Mouse (Mus musculus) CH12.LX (cell line): Measurements from ENCODE around the gene Dtymk. TPM values are rescaled to one million over a fixed set of nuclear protein-coding genes. Genes with fewer than 3 reads are reported as not detected.

Experiments
- DNase-seq: peaks from one replicate; pipeline ENCODE4 v3.0.0-alpha.2; 2013; ENCODE audit errors: extremely low read depth
- H3K27ac ChIP-seq: 2 replicates; pipeline ENCODE4 v1.5.1; 2012; ENCODE audit warnings: low read depth, mild to moderate bottlenecking, control low read depth, moderate library complexity; ENCODE audit not compliant: insufficient read depth
- H3K27me3 ChIP-seq: replicated peaks from 2 replicates; pipeline ENCODE3; 2012; ENCODE audit warnings: inconsistent platforms
- H3K36me3 ChIP-seq, 2 experiments: replicated peaks in 1 of 2; 2 replicates each; pipeline versions ENCODE3 to v1.6.1; 2012; ENCODE audit warnings: inconsistent platforms in 1 of 2, low read length in 1 of 2, mild to moderate bottlenecking in 1 of 2, mixed read lengths in 1 of 2, moderate library complexity in 1 of 2; ENCODE audit not compliant: control insufficient read depth in 1 of 2, insufficient read depth in 1 of 2
- H3K4me1 ChIP-seq, 2 experiments: 2 replicates each; pipeline ENCODE4 v1.6.1; 2012; ENCODE audit warnings: inconsistent platforms in 1 of 2, moderate library complexity in 1 of 2; ENCODE audit not compliant: insufficient read depth in 2 of 2, control insufficient read depth in 1 of 2
- H3K4me2 ChIP-seq: 2 replicates; pipeline ENCODE4 v1.6.1; 2012; ENCODE audit warnings: low read depth, mild to moderate bottlenecking, control low read depth; ENCODE audit not compliant: poor library complexity, insufficient read depth, severe bottlenecking
- H3K4me3 ChIP-seq, 3 experiments: fragments of 150-350 bp in 1 of 3; sonication (generic) in 1 of 3; replicated peaks in 1 of 3; 2 replicates each; pipeline versions ENCODE3 to v1.5.1; 2011 to 2012; ENCODE audit warnings: low read depth in 2 of 3, low read length in 2 of 3, mild to moderate bottlenecking in 2 of 3, moderate library complexity in 2 of 3, control low read depth in 1 of 3, improper control_type of control experiment in 1 of 3, inconsistent platforms in 1 of 3, mixed read lengths in 1 of 3; ENCODE audit not compliant: poor library complexity in 1 of 3
- H3K79me2 ChIP-seq: replicated peaks from 2 replicates; pipeline ENCODE4 v1.6.1; 2012; ENCODE audit warnings: mild to moderate bottlenecking, moderate library complexity; ENCODE audit not compliant: control insufficient read depth, poor library complexity, insufficient read depth, severe bottlenecking; ENCODE audit errors: extremely low read depth
- H3K9ac ChIP-seq: 2 replicates; pipeline ENCODE4 v1.6.1; 2012; ENCODE audit warnings: low read depth, mild to moderate bottlenecking, control low read depth, moderate library complexity; ENCODE audit not compliant: insufficient read depth
- H3K9me3 ChIP-seq: replicated peaks from 2 replicates; pipeline ENCODE3; 2012; ENCODE audit warnings: low read length, inconsistent platforms, mixed read lengths
- CHD2 ChIP-seq: IDR thresholded peaks from 2 replicates; pipeline ENCODE4 v1.6.1; 2011; ENCODE audit warnings: low read length, improper control_type of control experiment
- CTCF ChIP-seq, 2 experiments: IDR thresholded peaks in 1 of 2; conservative IDR thresholded peaks in 1 of 2; 2 replicates each; pipeline ENCODE4 v1.5.1; 2011 to 2012; ENCODE audit warnings: low read depth in 2 of 2, low read length in 2 of 2, improper control_type of control experiment in 1 of 2, inconsistent platforms in 1 of 2, mild to moderate bottlenecking in 1 of 2, moderate library complexity in 1 of 2
- E2F4 ChIP-seq: IDR thresholded peaks from 2 replicates; pipeline ENCODE4 v1.6.1; 2011; ENCODE audit warnings: low read depth, low read length, improper control_type of control experiment; ENCODE audit not compliant: insufficient replicate concordance
- ELF1 ChIP-seq: IDR thresholded peaks from 2 replicates; pipeline ENCODE4 v1.6.1; 2014; ENCODE audit warnings: low read depth, mild to moderate bottlenecking, inconsistent platforms, low read length, improper control_type of control experiment
- EP300 ChIP-seq: IDR thresholded peaks from 2 replicates; pipeline ENCODE4 v1.6.1; 2011; ENCODE audit warnings: low read length, improper control_type of control experiment
- HCFC1 ChIP-seq: IDR thresholded peaks from 2 replicates; pipeline ENCODE4 v1.6.1; 2012; ENCODE audit warnings: low read depth, mild to moderate bottlenecking, inconsistent platforms, low read length, improper control_type of control experiment
- IRF4 ChIP-seq: IDR thresholded peaks from 2 replicates; pipeline ENCODE4 v1.6.1; 2014; ENCODE audit warnings: low read depth, mild to moderate bottlenecking, inconsistent platforms, low read length, improper control_type of control experiment
- JUN ChIP-seq: IDR thresholded peaks from 2 replicates; pipeline ENCODE4 v1.6.1; 2011; ENCODE audit warnings: low read depth, mild to moderate bottlenecking, low read length, improper control_type of control experiment, moderate library complexity; ENCODE audit not compliant: insufficient read depth
- JUND ChIP-seq: conservative IDR thresholded peaks from 2 replicates; pipeline ENCODE4 v1.6.1; 2011; ENCODE audit warnings: low read depth, low read length, improper control_type of control experiment
- KAT2A ChIP-seq: IDR thresholded peaks from 2 replicates; pipeline ENCODE4 v1.6.1; 2012; ENCODE audit warnings: low read length, improper control_type of control experiment, inconsistent platforms; ENCODE audit not compliant: insufficient replicate concordance
- MAFK ChIP-seq: IDR thresholded peaks from 2 replicates; pipeline ENCODE4 v1.6.1; 2011; ENCODE audit warnings: low read length, improper control_type of control experiment; ENCODE audit not compliant: insufficient replicate concordance
- MAX ChIP-seq: IDR thresholded peaks from 2 replicates; pipeline ENCODE4 v1.6.1; 2011; ENCODE audit warnings: low read length, improper control_type of control experiment
- MAZ ChIP-seq: IDR thresholded peaks from 2 replicates; pipeline ENCODE4 v1.6.1; 2012; ENCODE audit warnings: low read depth, mild to moderate bottlenecking, inconsistent platforms, low read length, improper control_type of control experiment, moderate library complexity
- MEF2A ChIP-seq: IDR thresholded peaks from 2 replicates; pipeline ENCODE4 v1.6.1; 2014; ENCODE audit warnings: low read depth, mild to moderate bottlenecking, inconsistent platforms, low read length, improper control_type of control experiment, borderline replicate concordance
- MXI1 ChIP-seq: IDR thresholded peaks from 2 replicates; pipeline ENCODE4 v1.6.1; 2011; ENCODE audit warnings: mild to moderate bottlenecking, low read depth, low read length, improper control_type of control experiment
- MYC ChIP-seq: IDR thresholded peaks from 2 replicates; pipeline ENCODE4 v1.6.1; 2011; ENCODE audit warnings: low read depth, mild to moderate bottlenecking, improper control_type of control experiment, low read length
- NELFE ChIP-seq: IDR thresholded peaks from 2 replicates; pipeline ENCODE4 v1.6.1; 2011; ENCODE audit warnings: low read depth, low read length, improper control_type of control experiment
- PAX5 ChIP-seq: IDR thresholded peaks from 2 replicates; pipeline ENCODE4 v1.6.1; 2012; ENCODE audit warnings: low read length, inconsistent platforms, mixed read lengths
- POLR2A ChIP-seq: IDR thresholded peaks from 2 replicates; pipeline ENCODE4 v1.6.1; 2011; ENCODE audit warnings: low read depth, mild to moderate bottlenecking, improper control_type of control experiment, low read length
- POLR2AphosphoS2 ChIP-seq: IDR thresholded peaks from 2 replicates; pipeline ENCODE4 v1.6.1; 2011; ENCODE audit warnings: low read depth, low read length, improper control_type of control experiment
- RAD21 ChIP-seq: IDR thresholded peaks from 2 replicates; pipeline ENCODE4 v1.6.1; 2011; ENCODE audit warnings: low read depth, mild to moderate bottlenecking, low read length, improper control_type of control experiment, moderate library complexity
- RCOR1 ChIP-seq: conservative IDR thresholded peaks from 2 replicates; pipeline ENCODE4 v1.6.1; 2012; ENCODE audit warnings: low read depth, mild to moderate bottlenecking, inconsistent platforms, low read length, improper control_type of control experiment
- SIN3A ChIP-seq: IDR thresholded peaks from 2 replicates; pipeline ENCODE4 v1.6.1; 2012; ENCODE audit warnings: low read length, improper control_type of control experiment, inconsistent platforms
- SMC3 ChIP-seq: IDR thresholded peaks from 2 replicates; pipeline ENCODE4 v1.6.1; 2011; ENCODE audit warnings: low read depth, low read length, improper control_type of control experiment
- TBP ChIP-seq: conservative IDR thresholded peaks from 2 replicates; pipeline ENCODE4 v1.6.1; 2011; ENCODE audit warnings: low read depth, low read length, improper control_type of control experiment
- TCF12 ChIP-seq: IDR thresholded peaks from 2 replicates; pipeline ENCODE4 v1.6.1; 2014; ENCODE audit warnings: low read depth, mild to moderate bottlenecking, inconsistent platforms, low read length, improper control_type of control experiment
- UBTF ChIP-seq: IDR thresholded peaks from 2 replicates; pipeline ENCODE4 v1.6.1; 2012; ENCODE audit warnings: low read depth, mild to moderate bottlenecking, inconsistent platforms, low read length, improper control_type of control experiment, moderate library complexity
- ZC3H11A ChIP-seq: IDR thresholded peaks from 2 replicates; pipeline ENCODE4 v1.6.1; 2012; ENCODE audit warnings: low read depth, mild to moderate bottlenecking, inconsistent platforms, low read length, improper control_type of control experiment
- ZKSCAN1 ChIP-seq: IDR thresholded peaks from 2 replicates; pipeline ENCODE4 v1.6.1; 2012; ENCODE audit warnings: low read depth, inconsistent platforms, low read length, improper control_type of control experiment, borderline replicate concordance
- ZMIZ1 ChIP-seq: IDR thresholded peaks from 2 replicates; pipeline ENCODE4 v1.6.1; 2012; ENCODE audit warnings: low read depth, mild to moderate bottlenecking, inconsistent platforms, low read length, improper control_type of control experiment
- ZNF384 ChIP-seq: IDR thresholded peaks from 2 replicates; pipeline ENCODE4 v1.6.1; 2012; ENCODE audit warnings: low read depth, low read length, improper control_type of control experiment, inconsistent platforms
- dilution Hi-C: fragments of 300-500 bp; cut with MboI; formaldehyde crosslinking; loops from 2 replicates; pipeline ENCODE4 v1.14.3; 2020; ENCODE audit warnings: low sequenced_read_pairs; ENCODE audit not compliant: extremely low pct_unique_long_range_greater_than_20kb, extremely low pct_ligation_motif_present
- in situ Hi-C: fragments of 300-500 bp; cut with MboI; formaldehyde crosslinking; loops from 3 replicates; pipeline ENCODE4 v1.14.3; 2019; ENCODE audit warnings: low sequenced_read_pairs, low pct_ligation_motif_present, low pct_unique_long_range_greater_than_20kb, mixed read lengths
- polyA plus RNA-seq: library from polyadenylated mRNA; unstranded; fragments of >175 nt; gene quantifications from 2 replicates; pipeline ENCODE4 v1.2.1, GENCODE M21; 2012; ENCODE audit warnings: low read depth; ENCODE audit not compliant: insufficient read length
- total RNA-seq, 2 experiments: library from RNA; depleted of rRNA; stranded (reverse); fragments of 300-350 nt in 1 of 2; fragments of >200 nt in 1 of 2; gene quantifications; 2 replicates each; pipeline ENCODE4 v1.2.3; 2012 to 2014

Dtymk gene
- total and polyA plus RNA-seq, 3 experiments: 168 to 286 (median 196) TPM

DNA sequence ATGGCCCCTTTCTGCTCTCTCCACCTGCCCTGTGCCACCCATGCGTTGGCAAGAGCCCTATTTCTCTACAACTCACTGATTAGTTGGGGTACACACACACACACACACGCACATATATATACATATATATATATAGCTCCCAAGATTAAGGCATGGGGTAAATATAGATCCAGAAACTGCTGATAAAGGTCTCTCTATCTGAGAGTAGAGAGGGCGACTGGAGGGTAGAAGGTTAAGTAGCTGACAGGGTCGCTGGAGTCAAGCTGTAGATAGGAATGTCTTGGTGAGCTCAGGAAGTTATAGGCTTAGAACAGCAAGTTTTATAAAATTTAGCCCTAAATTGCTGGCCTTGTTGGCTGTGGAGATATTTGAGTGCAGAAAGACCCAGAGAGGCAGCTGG is 3.1 kb upstream of the Dtymk start:
- DNase-seq: no peak
- Histone ChIP-seq H3K4me3 (peak overlapping the region; percentile 62 to 80 (median 73)), H3K9me3 (no peaks in the 10 kb centered on the region), H3K27me3 (no peaks in the 10 kb centered on the region), H3K9ac (peak overlapping the region; percentile 20), H3K36me3 (peaks cover 30 to 48% of the 10 kb centered on the region in 2 experiments), H3K4me2 (peak overlapping the region; percentile 98), H3K79me2 (peaks cover 25% of the 10 kb centered on the region), H3K4me1 (peaks cover 12 to 30% of the 10 kb centered on the region in 2 experiments; a peak in 3 of 4 replicates), H3K27ac (no peak overlapping the region)
- in situ Hi-C loops (no loop called here), dilution Hi-C loops (no loop called here)
- no peak for TF ChIP-seq HCFC1
- no peak for TF ChIP-seq UBTF
- TF ChIP-seq EP300: no peak
- no peak for TF ChIP-seq POLR2A
- no peak for TF ChIP-seq MAZ
- no peak for TF ChIP-seq IRF4

DNA sequence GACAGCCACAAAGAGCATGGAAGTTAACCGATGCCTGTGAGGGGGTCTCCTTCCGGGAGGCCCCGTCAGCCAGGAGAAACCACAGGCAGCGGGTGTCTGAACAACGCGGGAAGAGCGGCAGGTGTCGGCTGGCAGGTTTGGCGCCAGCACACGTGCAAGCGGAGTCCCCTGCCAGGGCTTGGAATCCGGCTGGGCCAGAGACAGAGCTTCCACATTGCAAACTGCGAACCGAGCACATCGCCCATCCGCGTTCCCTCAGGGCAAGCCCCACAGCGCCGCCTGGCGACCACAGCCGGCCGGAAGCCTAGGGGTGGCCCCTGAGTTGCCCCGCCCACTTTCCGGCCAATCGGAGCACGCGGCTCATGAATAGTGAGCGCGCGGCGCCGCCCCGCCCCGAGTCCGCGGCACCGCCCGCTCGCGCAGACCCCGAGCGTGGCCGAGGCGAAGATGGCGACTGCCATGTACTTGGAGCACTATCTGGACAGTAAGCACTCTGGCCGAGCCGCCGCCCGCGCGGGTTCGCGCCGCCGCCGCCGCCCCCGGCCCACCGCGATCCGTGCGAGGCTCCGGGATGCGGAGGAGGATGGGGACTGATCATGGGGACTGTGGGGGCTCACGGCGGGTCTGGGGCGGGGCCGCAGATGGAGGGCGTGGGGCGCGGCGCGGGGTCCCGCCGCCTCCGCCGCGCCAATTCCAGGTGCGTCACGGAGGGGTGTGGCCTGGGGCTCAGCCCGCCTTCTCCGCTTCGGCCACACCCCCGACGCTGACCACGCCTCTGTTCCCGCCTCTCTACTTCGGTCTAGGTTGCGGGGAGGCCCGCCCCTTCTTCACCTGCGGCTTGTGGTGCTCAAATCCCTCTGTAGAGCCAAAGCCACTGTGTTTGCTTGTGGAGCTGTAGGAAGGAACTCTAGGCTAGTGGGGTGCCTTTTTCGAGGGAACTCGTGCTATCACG is 2.1 kb upstream of the Dtymk start, which contains the start of gene Ing5:
TSS of gene Ing5 (plus strand) at position 410 of the 952 bp plus-strand sequence.
- Histone ChIP-seq H3K4me3 (peak within 1 kb of the TSS; percentile 62 to 80 (median 78)), H3K36me3 (peaks cover 31 to 51% of the 10 kb centered on the region in 2 experiments), H3K4me1 (peaks cover 12 to 39% of the 10 kb centered on the region in 2 experiments; a peak in 3 of 4 replicates), H3K27me3 (no peaks in the 10 kb centered on the region), H3K9ac (peak within 1 kb of the TSS; percentile 84), H3K4me2 (peak within 1 kb of the TSS; percentile 99), H3K9me3 (no peaks in the 10 kb centered on the region), H3K79me2 (peaks cover 30% of the 10 kb centered on the region), H3K27ac (peak within 1 kb of the TSS; percentile 76)
- dilution Hi-C loops (no loop called here), in situ Hi-C loops (no loop called here)
- DNase-seq: peak; percentile 95
- TF ChIP-seq RCOR1 (no peak), ZKSCAN1 (no peak), MEF2A (peak; percentile 42), MAX (peak; percentile 75), ZNF384 (no peak), TCF12 (peak; percentile 91), PAX5 (no peak), ELF1 (peak; percentile 86), NELFE (peak; percentile 72), JUN (no peak), KAT2A (0 out of 2 replicates have a peak, but pooled peaks have one; percentile 51), HCFC1 (peak; percentile 73), ZC3H11A (no peak), SIN3A (peak; percentile 83), TBP (peak; percentile 64; the same call in 1 of the 2 replicates), MXI1 (peak; percentile 98), SMC3 (peak; percentile 33; the same call in 1 of the 2 replicates), E2F4 (no peak), JUND (no peak), ZMIZ1 (peak; percentile 54; the same call in 1 of the 2 replicates), CHD2 (no peak; the same call in 1 of the 2 replicates), CTCF (conservative IDR thresholded peaks at IDR 0.05 in 1 of 2, IDR thresholded peaks at IDR 0.05 in 1 of 2; ENCODE audit: low read depth in 2 of 2, low read length in 2 of 2) (peak in 1 of 2 experiments; percentile 85; a peak in 2 of 4 replicates), IRF4 (peak; percentile 38; the same call in 1 of the 2 replicates), POLR2AphosphoS2 (peak; percentile 47; the same call in 1 of the 2 replicates), RAD21 (peak; percentile 47), MYC (peak; percentile 83), MAZ (peak; percentile 67), MAFK (no peak)
